Mouse (Mus musculus) kidney, postnatal 25 days (tissue): ENCODE results near the gene Emc6.
A peak's percentile ranks its signal among the peaks of the same experiment; 100 is the strongest.

ENCODE experiments used
- DNase-seq, 2 experiments: peaks; one replicate each; pipeline ENCODE4 v3.0.0; 2021; ENCODE audit warnings: mixed read lengths in 2 of 2

Emc6 gene

DNA sequence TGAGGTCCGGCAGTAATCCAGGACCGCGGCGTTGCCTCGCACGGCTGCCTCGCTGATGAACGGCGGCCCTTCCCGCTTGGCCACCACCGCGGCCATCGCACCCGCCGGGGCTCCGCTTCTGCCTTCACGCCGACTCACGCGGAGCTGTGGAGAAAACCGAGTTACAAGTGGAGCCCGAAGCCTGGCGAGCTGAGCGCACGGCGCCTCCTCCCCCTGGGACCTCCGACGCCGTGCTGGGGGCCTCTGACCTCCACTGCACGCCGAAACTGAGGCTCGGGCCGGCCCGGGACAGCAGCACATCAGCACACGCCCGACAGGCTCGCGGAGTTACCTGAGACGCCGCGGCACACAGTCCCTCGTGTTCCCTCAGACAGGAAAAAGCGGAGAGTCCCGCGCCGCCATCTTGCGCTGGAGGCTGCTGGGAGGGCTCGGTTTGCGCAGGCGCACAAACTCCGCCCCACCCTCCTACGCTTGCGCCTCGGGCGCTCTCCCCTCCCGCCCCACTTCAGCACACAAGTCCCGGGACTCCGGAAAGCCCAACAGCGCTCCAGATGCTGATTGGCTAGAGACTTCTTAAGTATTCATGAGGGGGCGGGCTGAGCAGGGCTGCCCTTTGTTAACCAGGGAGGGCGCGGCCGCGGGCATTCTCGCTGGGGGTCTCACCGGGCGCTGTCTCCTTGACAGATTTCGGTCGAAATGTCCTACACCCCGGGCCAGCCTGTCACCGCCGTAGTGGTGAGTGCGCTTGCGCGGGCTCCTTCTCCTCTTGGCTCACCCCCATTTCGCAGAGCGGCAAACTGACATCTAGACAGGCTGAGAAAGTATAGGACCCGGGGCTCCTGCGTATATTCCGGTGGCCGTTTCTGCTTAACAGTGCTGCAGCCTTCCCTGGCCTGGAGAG lies at the start of gene Emc6, which contains the start of gene Tax1bp3:
Gene Emc6 (minus strand): TSS at position 430 of the 901 bp plus-strand sequence.
Gene Tax1bp3 (plus strand): TSS at position 476 of the 901 bp plus-strand sequence.
- peak; percentile 96 to 98 for DNase-seq

GRCm38 (mm10) chr11:73225856-73226255 lies 49.0 kb upstream of the Emc6 start:
- no peak for DNase-seq

DNA sequence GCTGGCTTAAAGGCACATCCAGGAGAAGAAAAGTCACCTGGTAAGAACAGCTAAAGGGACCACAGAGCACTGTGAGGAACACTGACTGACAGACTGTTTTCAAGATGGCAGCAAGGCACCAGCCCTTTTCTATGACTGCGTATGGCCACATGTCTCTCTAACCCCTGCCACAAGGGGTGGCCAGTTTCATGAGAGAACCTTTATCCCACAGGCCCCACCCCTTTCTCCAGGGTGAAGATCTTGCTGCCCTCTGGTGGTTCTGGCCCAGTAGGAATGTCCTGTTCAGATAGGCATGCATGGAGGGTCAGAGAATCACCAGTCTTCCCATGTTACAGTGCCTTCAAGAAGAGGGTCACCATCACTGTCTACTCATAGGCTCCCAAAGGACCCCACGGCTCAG lies 47.1 kb upstream of the Emc6 start:
- DNase-seq: peak; percentile 65 to 66

- no peak for DNase-seq
These were observed 46.0 kb upstream of the Emc6 start for GRCm38 (mm10) chr11:73222846-73223245.

- DNase-seq: no peak
These were observed 43.8 kb upstream of the Emc6 start for GRCm38 (mm10) chr11:73220651-73221050.

GRCm38 (mm10) chr11:73219671-73220070 lies 42.8 kb upstream of the Emc6 start:
- DNase-seq: no peak

GRCm38 (mm10) chr11:73213956-73214355 lies 37.1 kb upstream of the Emc6 start:
- no peak for DNase-seq

GRCm38 (mm10) chr11:73207621-73208020 lies 30.8 kb upstream of the Emc6 start:
- peak in 1 of 2 experiments; percentile 18 for DNase-seq

GRCm38 (mm10) chr11:73205194-73205593 lies 28.4 kb upstream of the Emc6 start:
- no peak for DNase-seq

GRCm38 (mm10) chr11:73203895-73204294 lies 27.1 kb upstream of the Emc6 start:
- no peak for DNase-seq

DNA sequence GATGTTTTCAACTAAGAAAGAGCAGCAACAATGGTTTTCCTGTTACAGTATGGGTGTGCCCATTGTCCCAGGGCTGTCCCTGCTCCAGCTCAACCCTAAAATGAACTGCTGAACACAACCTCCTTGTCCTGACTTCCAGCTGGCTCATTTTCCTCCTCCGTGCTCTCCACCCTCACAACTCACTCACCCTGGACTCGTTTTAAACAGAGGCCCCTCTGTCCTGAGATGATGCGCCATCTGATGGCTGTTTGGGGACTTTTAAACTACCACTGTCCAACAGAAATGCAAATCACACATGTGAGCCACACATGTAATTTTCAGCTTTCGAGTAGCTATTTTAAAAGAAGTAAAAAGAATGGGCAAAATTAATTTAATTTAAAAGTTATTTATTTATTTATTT lies 24.8 kb upstream of the Emc6 start:
- no peak for DNase-seq

GRCm38 (mm10) chr11:73201021-73201420 lies 24.2 kb upstream of the Emc6 start:
- peak in 1 of 2 experiments; percentile 24 for DNase-seq

DNA sequence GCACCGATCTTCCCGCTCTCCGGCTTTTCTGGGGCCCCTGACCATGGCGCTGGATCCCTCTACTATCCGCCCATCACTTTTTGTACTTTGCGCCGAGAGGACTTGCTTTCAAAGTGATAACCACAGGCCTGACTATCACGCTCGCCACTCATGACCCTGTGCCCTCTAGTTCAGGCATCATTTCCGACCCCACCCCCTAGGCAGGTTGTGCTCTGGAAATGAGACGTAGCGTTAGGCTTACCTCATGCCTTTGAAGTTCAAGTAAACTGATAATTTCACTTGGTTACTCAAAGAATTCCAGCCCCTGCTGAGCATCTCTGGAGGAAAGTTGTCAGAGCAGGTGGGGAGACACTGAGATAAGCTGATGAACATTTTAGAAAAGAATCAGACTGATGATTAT lies 23.0 kb upstream of the Emc6 start:
- peak; percentile 40 to 64 for DNase-seq

GRCm38 (mm10) chr11:73199230-73199712 lies 22.4 kb upstream of the Emc6 start, which contains the start of gene Shpk:
Gene Shpk (plus strand): TSS chr11:73199460.
- DNase-seq: peak; percentile 97 to 98

GRCm38 (mm10) chr11:73198603-73199229 lies 21.9 kb upstream of the Emc6 start, which contains the start of gene Ctns:
Gene Ctns (minus strand): TSS chr11:73199042.
- peak; percentile 88 to 94 for DNase-seq

DNA sequence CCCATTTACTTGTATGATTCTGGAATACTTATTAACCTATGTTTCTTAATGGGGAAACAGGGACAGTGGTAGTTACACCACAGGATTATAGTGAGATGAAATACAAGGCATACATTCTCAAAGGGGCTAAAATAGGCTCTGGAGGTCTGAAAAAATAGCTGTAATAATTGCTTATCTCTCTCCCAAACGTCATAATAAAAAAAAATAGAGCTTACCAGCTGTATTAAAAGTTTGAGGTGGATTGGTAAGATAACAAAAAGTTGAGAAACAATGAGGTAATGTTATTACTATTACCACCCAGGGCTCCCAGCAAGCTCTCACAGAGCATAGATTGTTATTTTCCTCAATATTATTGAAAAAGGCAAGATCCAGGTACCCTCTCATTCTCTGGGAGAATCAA lies 21.4 kb upstream of the Emc6 start:
- no peak for DNase-seq

DNA sequence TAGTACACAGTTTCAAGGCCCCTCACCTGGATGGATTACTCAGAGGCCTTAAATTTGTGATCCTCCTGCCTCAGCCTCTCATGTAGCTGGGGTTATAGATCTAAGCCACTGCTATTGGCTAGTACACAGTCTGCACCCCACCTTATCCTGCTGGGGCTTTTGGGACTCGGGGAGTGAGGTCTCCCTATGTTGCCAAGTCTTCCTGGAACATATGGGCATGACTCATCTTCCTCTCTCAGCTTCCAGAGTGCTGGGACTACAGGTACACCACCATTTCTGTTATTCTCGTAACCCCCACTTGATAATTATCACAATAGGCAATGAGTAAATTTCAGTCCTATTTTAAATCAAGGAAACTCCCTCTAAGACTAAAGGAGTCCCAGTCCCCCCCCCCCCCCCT lies 17.6 kb upstream of the Emc6 start:
- DNase-seq: no peak

- DNase-seq: no peak
These were observed 16.2 kb upstream of the Emc6 start for GRCm38 (mm10) chr11:73193047-73193446.

- DNase-seq: peak; percentile 41 to 79
These were observed 10.4 kb upstream of the Emc6 start for GRCm38 (mm10) chr11:73187231-73187630.

DNA sequence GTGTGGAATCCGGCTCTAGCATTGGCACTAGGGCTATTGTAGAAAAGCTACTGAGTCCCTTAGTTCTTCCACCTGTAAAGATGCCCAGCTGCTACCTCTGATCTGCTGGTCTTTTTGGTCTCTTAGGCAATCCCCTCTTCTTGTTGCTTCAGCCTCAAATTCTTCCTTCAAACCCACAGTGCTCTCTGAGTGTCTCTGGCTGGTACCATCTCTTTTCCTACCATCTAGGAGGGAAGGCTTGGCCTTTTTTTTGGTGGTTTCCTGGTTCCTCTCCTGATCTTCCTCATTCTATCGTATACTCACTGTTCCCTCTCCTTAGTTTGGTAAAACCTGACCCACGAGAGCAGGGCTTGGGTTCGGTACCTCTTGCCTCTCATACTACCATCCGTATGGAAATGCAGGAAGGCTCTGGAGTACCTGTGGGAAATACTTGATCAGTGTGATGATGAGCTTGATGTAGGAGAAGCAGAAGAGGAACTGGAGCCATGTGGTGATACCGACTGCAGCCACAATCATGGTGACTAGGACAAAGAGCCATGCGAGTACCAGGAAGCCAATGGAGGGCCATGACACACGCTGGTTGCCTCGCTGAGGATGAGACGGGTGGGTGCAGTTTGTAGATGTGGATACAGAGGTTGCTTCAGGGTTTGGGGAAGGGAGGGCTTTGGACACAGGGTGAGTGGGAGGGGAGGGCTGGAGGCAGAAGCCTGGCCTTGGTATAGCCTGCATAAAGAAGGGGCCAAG lies 9.2 kb upstream of the Emc6 start:
- DNase-seq: no peak

GRCm38 (mm10) chr11:73177895-73178294 lies 1.1 kb upstream of the Emc6 start:
- peak in 1 of 2 experiments; percentile 19 for DNase-seq

GRCm38 (mm10) chr11:73177509-73177875 lies 655 bp upstream of the Emc6 start:
- DNase-seq: peak; percentile 81 to 93

DNA sequence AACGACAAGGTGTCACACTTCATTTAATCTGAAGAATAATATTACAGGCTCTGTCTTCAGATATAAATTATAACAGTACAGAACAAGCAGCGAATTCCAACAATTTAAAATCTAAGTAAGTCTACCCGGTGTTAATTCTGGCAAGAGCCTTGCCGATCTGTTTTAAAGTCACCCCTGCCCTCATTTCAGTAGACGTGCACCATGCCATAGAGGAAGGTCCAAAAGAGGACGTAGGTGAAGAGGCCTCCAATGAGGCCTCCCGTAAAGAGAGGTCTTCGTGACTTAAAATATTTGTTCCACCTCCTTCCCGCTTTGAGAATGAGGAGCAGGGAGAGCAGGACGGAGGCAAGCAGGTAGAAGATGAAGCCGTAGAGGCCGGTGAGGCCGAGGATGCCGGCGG lies 651 bp downstream of the Emc6 start:
- DNase-seq: no peak
